Mouse (Mus musculus): Measurements from ENCODE around the gene Ppp6r1. TPM values are rescaled to one million over a fixed set of nuclear protein-coding genes. Genes with fewer than 3 reads are reported as not detected.
"Not testable (repeated sequence)": the region's sequence is repeated elsewhere in the genome, so short reads cannot be mapped to it uniquely, and the experiment has no call there.

Gene Ppp6r1
- polyA plus RNA-seq, 1 experiment from 2014 or later: 8.0 TPM

GRCm38 (mm10) chr7:4597046-4597445, 61.8 kb downstream of the Ppp6r1 start:
- not testable (repeated sequence) for H3K27me3 ChIP-seq (ENCODE audit: poor library complexity, severe bottlenecking); H3K4me1 ChIP-seq; DNase-seq (ENCODE audit: extremely low spot score, low spot score); H3K4me3 ChIP-seq; H3K36me3 ChIP-seq (replicated peaks); H3K9me3 ChIP-seq; H3K27ac ChIP-seq
- 81% methylated on average over 4 of the region's 4 CpGs for WGBS

Other genes starting within 250 kb of the Ppp6r1 start
- gene Rdh13, start 213.4 kb downstream of the Ppp6r1 start, polyA plus RNA-seq (2016; fragmentation: Nextera tagmentation; extraction: Ambion mirVana): 34.6 and 36.3 TPM in 2 replicates
- gene Eps8l1, start 198.3 kb downstream of the Ppp6r1 start, polyA plus RNA-seq (2016; fragmentation: Nextera tagmentation; extraction: Ambion mirVana): 1.3 and 2.4 TPM in 2 replicates
- 34.2 and 34.8 TPM in 2 replicates for gene Ppp1r12c, start 157.3 kb downstream of the Ppp6r1 start, polyA plus RNA-seq (2016; fragmentation: Nextera tagmentation; extraction: Ambion mirVana)
- gene Tnnt1, start 142.6 kb downstream of the Ppp6r1 start, polyA plus RNA-seq (2016; fragmentation: Nextera tagmentation; extraction: Ambion mirVana): 4.3 and 4.5 TPM in 2 replicates
- gene Tnni3, start 134.8 kb downstream of the Ppp6r1 start, polyA plus RNA-seq (2016; fragmentation: Nextera tagmentation; extraction: Ambion mirVana): 1.8 and 1.9 TPM in 2 replicates
- gene Dnaaf3, start 126.6 kb downstream of the Ppp6r1 start, polyA plus RNA-seq (2016; fragmentation: Nextera tagmentation; extraction: Ambion mirVana): 2.7 and 3.2 TPM in 2 replicates
- gene Syt5, start 111.5 kb downstream of the Ppp6r1 start, polyA plus RNA-seq (2016; fragmentation: Nextera tagmentation; extraction: Ambion mirVana): 4.9 and 6.7 TPM in 2 replicates
- gene Ptprh, start 55.0 kb downstream of the Ppp6r1 start, polyA plus RNA-seq (2016; fragmentation: Nextera tagmentation; extraction: Ambion mirVana): 0.06 TPM in 1 of 2 replicates, not detected in the other
- gene Tmem86b, start 27.6 kb downstream of the Ppp6r1 start, polyA plus RNA-seq (2016; fragmentation: Nextera tagmentation; extraction: Ambion mirVana): 1.6 and 2.1 TPM in 2 replicates
- gene Hspbp1, start 26.0 kb upstream of the Ppp6r1 start, polyA plus RNA-seq (2016; fragmentation: Nextera tagmentation; extraction: Ambion mirVana): 135 and 137 TPM in 2 replicates
- 2.2 TPM in 2 replicates for gene Brsk1, start 31.6 kb upstream of the Ppp6r1 start, polyA plus RNA-seq (2016; fragmentation: Nextera tagmentation; extraction: Ambion mirVana)
- gene Tmem150b, start 66.2 kb upstream of the Ppp6r1 start, polyA plus RNA-seq (2016; fragmentation: Nextera tagmentation; extraction: Ambion mirVana): 0.11 and 0.20 TPM in 2 replicates
- 98.9 and 101 TPM in 2 replicates for gene Kmt5c, start 81.1 kb upstream of the Ppp6r1 start, polyA plus RNA-seq (2016; fragmentation: Nextera tagmentation; extraction: Ambion mirVana)
- gene Cox6b2, start 94.1 kb upstream of the Ppp6r1 start, polyA plus RNA-seq (2016; fragmentation: Nextera tagmentation; extraction: Ambion mirVana): 40.4 and 44.2 TPM in 2 replicates
- gene Fam71e2, start 112.3 kb upstream of the Ppp6r1 start, polyA plus RNA-seq (2016; fragmentation: Nextera tagmentation; extraction: Ambion mirVana): not detected in 2 replicates
- not detected in 2 replicates for gene Il11, start 123.8 kb upstream of the Ppp6r1 start, polyA plus RNA-seq (2016; fragmentation: Nextera tagmentation; extraction: Ambion mirVana)
- gene Tmem190, start 123.9 kb upstream of the Ppp6r1 start, polyA plus RNA-seq (2016; fragmentation: Nextera tagmentation; extraction: Ambion mirVana): 0.34 TPM in 1 of 2 replicates, not detected in the other
- 3.9 and 4.4 TPM in 2 replicates for gene Tmem238, start 130.6 kb upstream of the Ppp6r1 start, polyA plus RNA-seq (2016; fragmentation: Nextera tagmentation; extraction: Ambion mirVana)
- gene Rpl28, start 133.9 kb upstream of the Ppp6r1 start, polyA plus RNA-seq (2016; fragmentation: Nextera tagmentation; extraction: Ambion mirVana): 374 and 397 TPM in 2 replicates
- 399 and 408 TPM in 2 replicates for gene Ube2s, start 153.6 kb upstream of the Ppp6r1 start, polyA plus RNA-seq (2016; fragmentation: Nextera tagmentation; extraction: Ambion mirVana)
- 0.47 and 0.79 TPM in 2 replicates for gene Shisa7, start 185.7 kb upstream of the Ppp6r1 start, polyA plus RNA-seq (2016; fragmentation: Nextera tagmentation; extraction: Ambion mirVana)
- 2.6 and 2.9 TPM in 2 replicates for gene Isoc2b, start 211.2 kb upstream of the Ppp6r1 start, polyA plus RNA-seq (2016; fragmentation: Nextera tagmentation; extraction: Ambion mirVana)
- gene Isoc2a, start 218.1 kb upstream of the Ppp6r1 start, polyA plus RNA-seq (2016; fragmentation: Nextera tagmentation; extraction: Ambion mirVana): 0.73 and 1.0 TPM in 2 replicates
- gene Gm36210, start 247.5 kb upstream of the Ppp6r1 start, polyA plus RNA-seq (2016; fragmentation: Nextera tagmentation; extraction: Ambion mirVana): 0.12 and 0.22 TPM in 2 replicates

All from forebrain, embryonic 10.5 days (tissue).